Mouse (Mus musculus) layer of hippocampus, adult 9-11 months (tissue): ENCODE measurements at regions not wholly inside any gene's neighbourhood (a gene's known extent, or its start where the extent isn't known, plus 50 kb on each side); places are given as distances from the start of the nearest gene placed in this dataset.
A peak's percentile ranks its signal among the peaks of the same experiment; 100 is the strongest.
"Not testable (repeated sequence)": the region's sequence is repeated elsewhere in the genome, so short reads cannot be mapped to it uniquely, and the experiment has no call there.

Source experiments
- DNase-seq: peaks from one replicate; pipeline ENCODE4 v3.0.0; 2022

- DNase-seq, result no peak
These were observed 304.3 kb upstream of the Chordc1 start for GRCm38 (mm10) chr9:17987606-17988005.

- peak; percentile 3 for DNase-seq
These were observed 289.4 kb upstream of the Chordc1 start for GRCm38 (mm10) chr9:18002557-18002956.

DNA sequence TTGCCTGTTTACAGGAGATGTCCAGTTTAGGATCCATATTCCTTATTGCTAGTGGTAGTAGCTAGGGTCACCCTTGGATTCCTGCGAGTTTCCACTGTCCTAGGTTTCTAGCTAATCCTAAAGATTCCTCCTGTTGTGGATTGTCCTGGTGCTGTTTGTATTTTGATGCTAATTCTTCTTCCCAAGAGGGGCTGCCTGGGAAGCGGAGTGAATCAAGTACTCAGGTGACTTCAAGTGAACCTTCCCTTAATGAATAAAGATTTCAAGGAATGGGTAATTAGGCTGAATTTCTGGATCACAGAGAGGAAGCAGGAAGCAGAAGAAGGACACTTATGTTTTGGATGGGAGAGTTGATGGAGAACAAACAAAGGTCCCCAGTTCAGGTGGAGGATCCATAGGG, 250.6 kb upstream of the Chordc1 start:
- DNase-seq, result no peak

DNA sequence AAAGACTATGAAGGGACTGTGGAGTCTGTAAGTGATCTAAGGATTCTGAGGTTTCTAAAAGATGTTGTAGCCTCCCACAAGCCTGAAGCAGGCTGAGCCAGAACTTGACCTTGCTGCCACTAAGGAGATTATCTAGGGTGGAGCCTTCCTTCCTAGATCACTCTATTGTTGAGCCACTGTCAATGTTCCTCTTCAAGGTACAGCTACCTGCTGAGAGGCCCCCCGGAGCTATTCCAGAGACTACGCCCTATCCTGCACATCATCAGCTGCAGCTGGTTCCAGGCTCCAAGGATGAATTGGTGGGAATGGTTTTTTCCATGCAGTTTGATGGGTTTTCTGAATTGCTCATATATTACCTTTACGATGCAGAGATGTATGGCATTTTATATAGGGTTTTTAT, 249.3 kb upstream of the Chordc1 start:
- DNase-seq, result not testable (repeated sequence)

DNA sequence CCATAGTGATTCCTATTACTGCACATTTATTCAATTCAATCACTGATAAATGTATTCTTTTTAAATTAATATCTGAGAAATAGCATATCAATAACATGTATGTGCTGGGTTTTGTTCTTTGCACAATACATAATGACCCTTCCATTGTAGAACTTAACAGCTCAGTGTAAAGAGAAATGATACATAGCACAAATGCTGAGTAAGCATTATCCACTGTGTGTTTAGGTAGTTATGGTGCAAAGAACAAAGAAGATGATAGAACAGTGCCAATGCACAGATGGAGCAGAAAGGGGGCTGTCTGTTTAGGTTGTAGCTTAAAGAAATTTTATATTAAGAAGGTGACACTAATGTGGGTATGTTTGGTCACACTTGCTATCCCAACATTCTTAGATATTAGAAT, 215.0 kb upstream of the Chordc1 start:
- DNase-seq, result no peak

- not testable (repeated sequence) for DNase-seq
These were observed 213.5 kb upstream of the Chordc1 start for GRCm38 (mm10) chr9:18078446-18078845.

- not testable (repeated sequence) for DNase-seq
These were observed 212.8 kb upstream of the Chordc1 start for GRCm38 (mm10) chr9:18079120-18079519.
